Mouse (Mus musculus): ENCODE measurements around the gene Fbxo40.

- TF ChIP-seq POLR2A (IDR thresholded peaks at IDR 0.05; ENCODE audit: low read depth, low read length) (no peak), CTCF (IDR thresholded peaks at IDR 0.05; ENCODE audit: extremely low read depth, insufficient read depth, insufficient read length, insufficient replicate concordance) (no peak)
Observed at GRCm38 (mm10) chr16:36999366-36999972, 9.2 kb upstream of the Fbxo40 start.

All from spleen, adult 2 months (tissue).